Mouse (Mus musculus): Measurements from ENCODE around the gene Zfp112. TPM values are rescaled to one million over a fixed set of nuclear protein-coding genes. Genes with fewer than 3 reads are reported as not detected.

Gene Zfp112
- total RNA-seq, 2 experiments from 2014 or later, result 11.2 to 11.8 TPM

- no peak for DNase-seq (ENCODE audit: low spot score in 2 of 2)
Measured at GRCm38 (mm10) chr7:24175337-24175711, 63.2 kb downstream of the Zfp112 start.

Other genes with a start within 250 kb of the Zfp112 start
- not detected for gene Vmn1r177, start 245.9 kb upstream of the Zfp112 start, total RNA-seq (2021)
- not detected for gene Vmn1r178, start 220.3 kb upstream of the Zfp112 start, total RNA-seq (2021)
- not detected for gene Vmn1r179, start 185.3 kb upstream of the Zfp112 start, total RNA-seq (2021)
- not detected for gene Vmn1r180, start 161.7 kb upstream of the Zfp112 start, total RNA-seq (2021)
- not detected for gene Vmn1r181, start 137.7 kb upstream of the Zfp112 start, total RNA-seq (2021)
- not detected for gene V1rd19, start 110.6 kb upstream of the Zfp112 start, total RNA-seq (2021)
- gene Vmn1r183, start 59.1 kb upstream of the Zfp112 start, total RNA-seq (2021), result not detected
- gene Zfp180, start 30.4 kb upstream of the Zfp112 start, total RNA-seq (2021), result 10 to 100 TPM; 61.0 to 67.4 TPM
- 10 to 100 TPM; 22.2 to 22.8 TPM for gene Zfp235, start 21.9 kb downstream of the Zfp112 start, total RNA-seq (2021)
- 1 to 10 TPM; 3.2 to 3.7 TPM for gene Zfp114, start 62.7 kb downstream of the Zfp112 start, total RNA-seq (2021)
- 10 to 100 TPM; 12.7 to 13.5 TPM for gene Zfp111, start 99.1 kb downstream of the Zfp112 start, total RNA-seq (2021)
- gene Zfp109, start 125.2 kb downstream of the Zfp112 start, total RNA-seq (2021), result 10 to 100 TPM; 10.2 to 12.1 TPM
- 1 to 10 TPM; 7.7 to 8.4 TPM for gene Zfp108, start 142.5 kb downstream of the Zfp112 start, total RNA-seq (2021)
- gene Zfp93, start 158.1 kb downstream of the Zfp112 start, total RNA-seq (2021), result 10 to 100 TPM; 11.6 to 12.7 TPM
- gene Zfp61, start 188.9 kb downstream of the Zfp112 start, total RNA-seq (2021), result 10 to 100 TPM; 19.7 to 21.9 TPM
- 10 to 100 TPM; 12.2 to 14.1 TPM for gene Zfp94, start 204.4 kb downstream of the Zfp112 start, total RNA-seq (2021)
- gene Tescl, start 221.6 kb downstream of the Zfp112 start, total RNA-seq (2021), result not detected
- gene Lypd5, start 236.9 kb downstream of the Zfp112 start, total RNA-seq (2021), result not detected